Mouse (Mus musculus) left cerebral cortex, postnatal 10 days (tissue): ENCODE measurements at regions not wholly inside any gene's neighbourhood (a gene's known extent, or its start where the extent isn't known, plus 50 kb on each side); places are given as distances from the start of the nearest gene placed in this dataset.
"Not testable (repeated sequence)": the region's sequence is repeated elsewhere in the genome, so short reads cannot be mapped to it uniquely, and the experiment has no call there.

Experiments used
- DNase-seq, 2 experiments: peaks; one replicate each; pipeline ENCODE4 v3.0.0; 2021 to 2022; ENCODE audit warnings: low spot score in 2 of 2, mixed read lengths in 1 of 2; ENCODE audit errors: extremely low spot score in 1 of 2
- intact Hi-C: fragments of 180-260 bp; cut with DNase I; formaldehyde crosslinking; loops from one replicate; pipeline ENCODE4 v1.15.1; 2025

GRCm38 (mm10) chr17:69770046-69770445 lies 198.8 kb upstream of the Dlgap1 start:
- intact Hi-C loops, result loop anchor here (5.0 kb wide), 1 partner anchor 197 kb away; the partner anchor contains the start of gene Dlgap1
- DNase-seq, result peak in 1 of 2 experiments; percentile 53

GRCm38 (mm10) chr17:69781201-69781600 lies 187.7 kb upstream of the Dlgap1 start:
- DNase-seq, result no peak
- intact Hi-C loops, result no loop called here

GRCm38 (mm10) chr17:69786985-69787384 lies 181.9 kb upstream of the Dlgap1 start:
- intact Hi-C loops, result no loop called here
- no peak for DNase-seq

- intact Hi-C loops, result no loop called here
- no peak for DNase-seq
These were observed 147.4 kb upstream of the Dlgap1 start for GRCm38 (mm10) chr17:69821473-69821872.

GRCm38 (mm10) chr17:69821901-69822300 lies 147.0 kb upstream of the Dlgap1 start:
- intact Hi-C loops, result no loop called here
- no peak for DNase-seq

- intact Hi-C loops, result no loop called here
- no peak for DNase-seq
These were observed 146.0 kb upstream of the Dlgap1 start for GRCm38 (mm10) chr17:69822921-69823320.

GRCm38 (mm10) chr17:69841308-69841707 lies 127.6 kb upstream of the Dlgap1 start:
- no peak for DNase-seq
- intact Hi-C loops, result no loop called here

GRCm38 (mm10) chr17:69848306-69848705 lies 120.6 kb upstream of the Dlgap1 start:
- intact Hi-C loops, result no loop called here
- no peak for DNase-seq

- intact Hi-C loops, result no loop called here
- no peak for DNase-seq
These were observed 118.8 kb upstream of the Dlgap1 start for GRCm38 (mm10) chr17:69850075-69850474.

GRCm38 (mm10) chr17:69879958-69880357 lies 88.9 kb upstream of the Dlgap1 start:
- intact Hi-C loops, result not testable (repeated sequence)
- DNase-seq, result peak; percentile 18 to 59

GRCm38 (mm10) chr17:69893980-69894379 lies 74.9 kb upstream of the Dlgap1 start:
- intact Hi-C loops, result no loop called here

More at GRCm38 (mm10) chr17:69893980-69894379, 74.9 kb upstream of the Dlgap1 start:
- DNase-seq, result no peak
